Mouse (Mus musculus) liver, embryonic 12.5 days (tissue): ENCODE results near the gene Hnrnpul2. TPM values are rescaled to one million over a fixed set of nuclear protein-coding genes. Genes with fewer than 3 reads are reported as not detected.

ENCODE experiments used
- ATAC-seq: fragments of 200-750 bp; cut with Nextera tagmentation; 2 replicates; pipeline ENCODE4 v1.8.0; 2017; ENCODE audit warnings: moderate number of reproducible peaks, mild to moderate bottlenecking, moderate library complexity
- H3K27ac ChIP-seq: fragments of 300-500 bp; sonication (generic); 2 replicates; pipeline ENCODE4 v1.5.1; 2016; ENCODE audit warnings: mild to moderate bottlenecking
- H3K27me3 ChIP-seq: fragments of 300-500 bp; sonication (generic); replicated peaks from 2 replicates; pipeline ENCODE4 v1.6.1; 2016; ENCODE audit warnings: mild to moderate bottlenecking, moderate library complexity
- H3K36me3 ChIP-seq: fragments of 300-500 bp; sonication (generic); 2 replicates; pipeline ENCODE4 v1.6.1; 2016; ENCODE audit warnings: mild to moderate bottlenecking, moderate library complexity
- H3K4me1 ChIP-seq: fragments of 300-500 bp; sonication (generic); 2 replicates; pipeline ENCODE4 v1.6.1; 2016
- H3K4me2 ChIP-seq: fragments of 300-500 bp; sonication (generic); 2 replicates; pipeline ENCODE4 v1.6.1; 2016; ENCODE audit warnings: mild to moderate bottlenecking, moderate library complexity
- H3K4me3 ChIP-seq: fragments of 300-500 bp; sonication (generic); 2 replicates; pipeline ENCODE4 v1.5.1; 2016; ENCODE audit warnings: mild to moderate bottlenecking, moderate library complexity
- H3K9ac ChIP-seq: fragments of 300-500 bp; sonication (generic); 2 replicates; pipeline ENCODE4 v1.6.1; 2016; ENCODE audit warnings: mild to moderate bottlenecking, moderate library complexity
- H3K9me3 ChIP-seq: fragments of 300-500 bp; sonication (generic); replicated peaks from 2 replicates; pipeline ENCODE4 v1.6.1; 2016; ENCODE audit warnings: mild to moderate bottlenecking, moderate library complexity
- WGBS: fragments of 180-500 bp; shearing (Covaris S2); methylation state at CpG from one replicate; pipeline ENCODE4 v1.1.7; 2016; ENCODE audit not compliant: insufficient replicate concordance; 5-methylcytosine and 5-hydroxymethylcytosine counted together
- polyA plus RNA-seq: library from polyadenylated mRNA; unstranded; fragments of >200 nt; fragmentation: Nextera tagmentation; extraction: Ambion mirVana; gene quantifications from 2 replicates; pipeline ENCODE4 v1.2.1, GENCODE M21; 2016

The Hnrnpul2 gene
- polyA plus RNA-seq, 1 experiment from 2014 or later: 3.5 TPM

DNA sequence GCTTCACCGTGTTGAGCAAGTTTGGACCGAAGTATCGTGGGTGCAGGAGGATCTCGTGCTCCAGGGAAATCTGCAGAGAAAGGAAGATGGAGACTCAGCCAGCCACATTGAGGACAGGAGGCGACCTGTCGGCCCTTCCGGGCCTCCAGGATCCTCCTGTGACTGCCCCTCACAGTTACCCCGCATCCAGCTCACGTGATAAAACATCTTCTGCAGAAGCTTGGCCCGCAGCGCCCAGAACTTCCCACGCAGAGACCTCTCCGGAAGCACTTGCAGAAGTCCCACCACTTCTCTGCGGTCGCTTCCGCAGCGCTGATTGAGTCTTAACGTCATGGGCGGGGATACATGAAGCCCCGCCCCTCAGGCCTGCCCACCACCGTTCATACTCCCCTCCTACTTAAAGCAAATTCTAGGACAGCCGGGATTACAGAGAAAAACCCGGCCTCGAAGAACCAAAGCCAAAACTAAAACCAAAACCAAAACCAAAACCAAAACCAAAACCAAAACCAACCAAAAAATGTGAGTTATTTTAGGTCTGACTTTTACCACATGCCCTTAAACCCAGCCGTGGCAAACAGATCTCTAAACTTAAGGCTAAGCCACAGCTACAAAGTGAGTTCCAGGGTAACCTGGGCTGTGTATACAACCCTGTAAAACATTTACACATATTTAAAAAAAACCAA, 21.4 kb upstream of the Hnrnpul2 start, which contains the start of gene Polr2g:
TSS of gene Polr2g (minus strand) at position 314 of the 683 bp plus-strand sequence.
- peaks cover 40% of the 10 kb centered on the region for H3K4me1 ChIP-seq
- H3K9me3 ChIP-seq: peaks cover 4% of the 10 kb centered on the region; the same call in 1 of the 2 replicates
- peak within 1 kb of the TSS; percentile 72 for H3K27ac ChIP-seq
- H3K27me3 ChIP-seq: no peaks in the 10 kb centered on the region
- WGBS: under 1% methylated on average over 25 of the region's 25 CpGs
- H3K9ac ChIP-seq: peak within 1 kb of the TSS; percentile 74
- peak within 1 kb of the TSS; percentile 81 for H3K4me2 ChIP-seq
- ATAC-seq: peak; percentile 64
- peak within 1 kb of the TSS; percentile 76 for H3K4me3 ChIP-seq
- H3K36me3 ChIP-seq: peaks cover 30% of the 10 kb centered on the region

DNA sequence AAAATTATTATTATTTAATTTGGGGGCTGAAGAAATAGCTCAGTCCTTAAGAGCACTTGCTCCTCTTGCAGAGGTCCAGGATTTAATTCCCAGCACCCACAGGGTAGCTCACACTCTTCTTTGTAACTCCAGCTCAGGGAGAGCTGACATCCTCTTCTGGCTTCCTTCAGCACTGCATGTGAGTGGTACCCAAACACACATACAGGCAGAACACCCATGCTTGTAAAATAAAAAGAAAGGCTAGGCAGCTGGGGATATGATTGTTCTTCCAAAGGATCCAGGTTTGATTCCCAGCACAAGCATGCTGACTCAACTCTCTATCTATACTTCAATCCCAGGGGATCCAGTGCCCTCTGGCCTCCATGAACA, 20.9 kb upstream of the Hnrnpul2 start:
- no peaks in the 10 kb centered on the region for H3K9me3 ChIP-seq
- H3K36me3 ChIP-seq: peaks cover 25% of the 10 kb centered on the region
- H3K27me3 ChIP-seq: no peaks in the 10 kb centered on the region
- H3K4me3 ChIP-seq: peak overlapping the region; percentile 76
- H3K4me2 ChIP-seq: peak overlapping the region; percentile 81
- H3K4me1 ChIP-seq: peaks cover 45% of the 10 kb centered on the region
- H3K27ac ChIP-seq: no peak overlapping the region
- no peak for ATAC-seq
- peak overlapping the region; percentile 74; the same call in 1 of the 2 replicates for H3K9ac ChIP-seq

DNA sequence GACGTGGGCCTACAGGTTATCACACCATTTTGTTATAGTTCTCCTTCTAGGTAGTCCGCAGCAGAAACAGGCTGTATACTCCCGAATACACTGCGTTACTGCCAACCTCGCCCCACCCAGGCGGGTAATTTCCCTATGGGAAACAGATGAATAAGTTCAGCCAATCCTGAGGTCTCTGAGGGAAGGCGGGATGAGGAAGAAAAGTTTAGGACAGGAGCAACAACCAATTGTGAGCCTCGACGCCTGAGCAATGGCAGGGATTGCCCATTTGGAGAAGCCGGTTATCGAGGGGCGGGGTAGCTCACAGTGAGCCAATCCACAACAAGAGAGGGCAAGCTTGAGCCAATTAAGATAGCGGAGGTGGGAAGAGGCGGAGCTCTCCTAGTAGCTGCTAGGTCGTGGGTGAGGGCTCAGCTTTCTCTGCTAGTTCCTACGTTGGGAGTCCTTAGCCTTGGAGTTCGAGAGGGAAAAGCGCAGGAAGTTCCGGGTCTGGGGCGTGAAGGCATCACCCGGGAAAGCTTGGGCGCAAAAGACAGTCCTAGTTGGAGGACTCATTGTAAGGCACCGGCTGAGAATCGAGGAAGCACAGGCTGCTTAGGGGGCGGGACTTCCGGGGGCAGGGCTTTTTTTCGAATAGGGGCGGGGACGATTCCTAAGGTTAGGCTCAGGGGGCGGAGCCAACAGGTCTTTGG, 17.5 kb upstream of the Hnrnpul2 start, which contains the start of gene Zbtb3:
TSS of gene Zbtb3 (plus strand) at position 426 of the 692 bp plus-strand sequence.
- H3K27ac ChIP-seq: peak within 1 kb of the TSS; percentile 83
- peaks cover 41% of the 10 kb centered on the region for H3K4me1 ChIP-seq
- ATAC-seq: peak; percentile 96
- WGBS: under 1% methylated on average over 30 of the region's 30 CpGs
- peak within 1 kb of the TSS; percentile 81 for H3K4me2 ChIP-seq
- H3K36me3 ChIP-seq: peaks cover 24% of the 10 kb centered on the region
- H3K27me3 ChIP-seq: no peaks in the 10 kb centered on the region
- peak within 1 kb of the TSS; percentile 67 for H3K4me3 ChIP-seq
- no peaks in the 10 kb centered on the region for H3K9me3 ChIP-seq
- peak within 1 kb of the TSS; percentile 68 for H3K9ac ChIP-seq

DNA sequence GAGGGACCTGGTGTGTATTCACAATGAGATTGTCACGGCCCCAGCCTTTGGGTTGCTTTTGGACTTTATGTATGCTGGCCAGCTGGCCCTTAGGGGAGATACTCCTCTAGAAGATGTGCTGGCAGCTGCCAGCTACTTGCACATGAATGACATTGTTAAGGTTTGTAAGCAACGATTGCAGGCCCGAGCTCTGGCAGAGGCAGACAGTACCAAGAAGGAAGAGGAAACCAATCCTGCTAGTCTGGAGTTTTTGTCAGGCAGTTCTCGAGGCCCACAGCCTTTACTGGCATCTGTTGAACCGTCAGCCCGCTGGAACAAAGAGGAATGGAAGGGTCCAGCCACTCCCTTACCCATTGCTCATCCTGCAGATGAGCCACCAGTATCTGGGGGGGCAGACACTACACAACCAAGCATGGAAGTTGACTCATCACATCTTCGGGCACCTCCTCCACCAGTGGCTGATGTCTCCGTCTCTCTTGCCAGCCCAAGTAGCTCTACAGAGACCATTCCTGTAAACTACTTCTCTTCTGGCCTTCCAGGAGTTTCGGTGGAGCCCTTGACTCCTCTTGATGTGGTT, 16.5 kb upstream of the Hnrnpul2 start:
- Histone ChIP-seq H3K9ac (peak overlapping the region; percentile 34), H3K4me2 (peak overlapping the region; percentile 81), H3K4me3 (peak overlapping the region; percentile 67), H3K9me3 (no peaks in the 10 kb centered on the region), H3K27me3 (no peaks in the 10 kb centered on the region), H3K27ac (peak overlapping the region; percentile 78), H3K36me3 (peaks cover 34% of the 10 kb centered on the region), H3K4me1 (peaks cover 35% of the 10 kb centered on the region)
- no peak for ATAC-seq
- WGBS: 65% methylated on average over 9 of the region's 9 CpGs

DNA sequence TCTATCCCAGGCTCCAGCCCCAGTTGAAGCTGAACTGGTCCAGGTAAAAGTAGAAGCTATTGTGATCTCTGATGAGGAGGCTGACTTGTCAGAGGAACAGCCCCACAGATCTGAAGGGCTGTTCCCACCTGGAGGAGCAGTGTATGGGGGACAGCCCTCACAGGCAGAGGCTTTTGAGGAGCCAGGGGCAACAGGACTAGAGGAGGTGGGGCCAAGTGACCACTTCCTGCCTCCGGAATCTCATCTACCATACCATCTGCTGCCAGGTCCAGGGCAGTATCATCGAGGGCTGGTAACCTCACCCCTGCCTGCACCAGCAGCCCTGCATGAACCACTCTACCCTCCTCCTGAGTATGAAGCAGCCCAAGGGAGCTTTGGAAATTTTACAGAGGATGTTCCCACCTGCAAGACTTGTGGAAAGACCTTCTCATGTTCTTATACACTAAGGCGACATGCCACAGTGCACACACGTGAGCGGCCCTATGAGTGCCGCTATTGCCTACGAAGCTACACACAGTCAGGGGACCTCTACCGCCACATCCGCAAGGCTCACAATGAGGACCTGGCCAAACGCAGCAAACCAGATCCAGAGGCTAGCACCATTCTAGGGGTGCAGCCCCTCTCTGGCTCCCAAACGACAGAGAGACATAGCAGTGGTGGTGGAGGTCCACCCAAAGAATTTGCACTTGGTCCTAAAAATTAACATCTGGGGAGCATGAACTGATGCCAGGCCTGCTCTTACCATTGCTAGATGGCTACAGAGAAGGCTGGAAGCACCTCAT, 15.7 kb upstream of the Hnrnpul2 start:
- H3K36me3 ChIP-seq: peaks cover 42% of the 10 kb centered on the region
- H3K4me3 ChIP-seq: no peak overlapping the region
- no peaks in the 10 kb centered on the region for H3K27me3 ChIP-seq
- H3K27ac ChIP-seq: peak overlapping the region; percentile 78
- peak overlapping the region; percentile 81; the same call in 1 of the 2 replicates for H3K4me2 ChIP-seq
- no peaks in the 10 kb centered on the region for H3K9me3 ChIP-seq
- H3K4me1 ChIP-seq: peaks cover 30% of the 10 kb centered on the region
- ATAC-seq: no peak
- WGBS: 63% methylated on average over 11 of the region's 11 CpGs
- H3K9ac ChIP-seq: no peak overlapping the region

DNA sequence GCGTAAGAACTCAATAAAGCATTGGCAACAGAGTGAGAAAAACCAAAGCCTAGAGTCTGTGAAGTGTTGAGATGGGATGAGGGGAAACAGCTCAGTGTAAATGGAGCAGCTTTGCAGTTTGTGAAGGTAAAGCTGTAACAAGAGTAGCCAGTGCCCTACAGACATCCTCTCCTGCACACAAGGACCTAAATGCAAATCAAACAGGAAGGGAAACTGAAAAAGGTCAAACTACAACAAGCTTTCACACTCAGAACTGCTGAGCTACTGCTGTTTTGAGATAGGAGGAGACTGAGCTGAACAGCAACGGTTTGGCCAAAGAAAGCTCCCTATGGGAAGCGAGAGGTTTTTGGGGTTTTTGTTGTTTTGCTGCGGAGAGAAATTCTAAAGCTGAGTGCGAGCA, 13.0 kb upstream of the Hnrnpul2 start:
- Histone ChIP-seq H3K9ac (no peak overlapping the region), H3K36me3 (peaks cover 64% of the 10 kb centered on the region), H3K27me3 (no peaks in the 10 kb centered on the region), H3K4me2 (no peak overlapping the region), H3K9me3 (no peaks in the 10 kb centered on the region), H3K27ac (peak overlapping the region; percentile 12), H3K4me3 (no peak overlapping the region), H3K4me1 (peaks cover 21% of the 10 kb centered on the region)
- 87% methylated on average over 5 of the region's 5 CpGs for WGBS
- no peak for ATAC-seq

DNA sequence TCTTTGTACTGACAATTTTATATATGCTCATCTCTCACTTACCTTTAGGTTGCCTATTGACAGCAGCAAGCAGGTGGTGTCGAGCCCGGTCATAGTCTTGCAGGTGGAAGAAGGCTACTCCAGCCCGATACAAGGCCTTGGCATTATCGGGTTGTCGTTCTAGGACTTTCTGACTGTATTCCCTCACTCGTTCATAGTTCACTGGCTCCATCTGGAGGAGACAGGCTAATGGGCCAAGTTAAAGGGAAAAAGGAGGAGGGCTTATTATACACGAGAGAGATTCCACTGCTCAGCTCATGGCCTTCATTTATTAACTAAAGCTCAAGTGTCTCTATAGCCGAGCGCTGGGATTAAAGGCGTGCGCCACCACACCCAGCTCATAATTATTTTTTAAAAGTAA, 4.0 kb upstream of the Hnrnpul2 start:
- H3K9me3 ChIP-seq: no peaks in the 10 kb centered on the region
- no peaks in the 10 kb centered on the region for H3K27me3 ChIP-seq
- no peak overlapping the region for H3K4me3 ChIP-seq
- peak overlapping the region; percentile 12; the same call in 1 of the 2 replicates for H3K9ac ChIP-seq
- no peak for ATAC-seq
- H3K27ac ChIP-seq: no peak overlapping the region
- H3K4me2 ChIP-seq: no peak overlapping the region
- peaks cover 31% of the 10 kb centered on the region for H3K4me1 ChIP-seq
- 84% methylated on average over 11 of the region's 11 CpGs for WGBS
- peaks cover 64% of the 10 kb centered on the region for H3K36me3 ChIP-seq

DNA sequence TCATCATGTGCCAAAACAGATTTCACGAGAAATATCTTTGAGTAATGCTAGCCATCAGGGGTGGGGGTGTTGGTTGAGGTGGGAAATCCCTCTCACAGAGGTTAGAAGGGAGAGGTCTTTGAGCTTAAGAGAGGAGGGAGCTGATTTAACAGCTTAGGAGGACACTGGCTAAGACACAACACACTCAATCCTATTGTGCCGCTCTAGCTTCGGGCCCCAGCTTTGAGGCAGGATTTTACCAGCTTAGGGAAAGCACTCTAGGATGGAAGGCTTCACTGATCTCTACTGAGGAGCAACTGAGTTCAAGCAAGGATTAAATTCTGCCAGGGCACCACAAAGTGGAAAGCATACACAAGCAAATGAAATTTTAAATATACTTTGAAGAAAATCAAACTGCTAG, 2.8 kb upstream of the Hnrnpul2 start:
- H3K9me3 ChIP-seq: no peaks in the 10 kb centered on the region
- H3K36me3 ChIP-seq: peaks cover 55% of the 10 kb centered on the region
- 0 out of 2 replicates have a peak overlapping the region, but pooled peaks have one; percentile 1 for H3K27ac ChIP-seq
- H3K4me3 ChIP-seq: peak overlapping the region; percentile 100; the same call in 1 of the 2 replicates
- H3K4me1 ChIP-seq: peaks cover 34% of the 10 kb centered on the region
- WGBS: 74% methylated on average over 3 of the region's 3 CpGs
- no peak for ATAC-seq
- peak overlapping the region; percentile 14 for H3K9ac ChIP-seq
- H3K4me2 ChIP-seq: peak overlapping the region; percentile 84
- no peaks in the 10 kb centered on the region for H3K27me3 ChIP-seq

DNA sequence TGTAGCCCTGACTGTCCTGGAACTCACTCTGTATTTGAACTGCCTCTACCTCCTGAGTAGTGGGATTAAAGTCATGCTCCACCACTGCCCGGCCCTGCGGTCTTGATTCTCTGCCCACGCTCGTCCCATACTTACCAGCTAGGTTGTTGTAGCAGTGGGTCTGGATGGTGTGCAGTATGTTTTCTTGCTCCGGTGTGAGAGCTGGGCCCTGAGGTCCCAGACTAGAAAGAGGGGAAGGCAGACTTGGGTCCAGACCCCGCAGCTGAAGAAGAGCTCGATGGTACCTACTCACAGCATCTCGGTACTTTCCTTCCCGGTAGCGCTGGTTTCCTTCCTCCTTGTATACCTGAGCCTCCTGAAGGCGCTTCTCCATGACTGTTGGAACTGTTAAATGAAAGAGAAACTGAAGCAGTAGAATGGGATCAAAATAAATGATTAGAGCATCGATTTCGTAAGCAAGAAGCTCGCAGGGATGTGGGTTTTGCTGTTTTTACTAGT, 1.5 kb upstream of the Hnrnpul2 start:
- H3K27me3 ChIP-seq: no peaks in the 10 kb centered on the region
- WGBS: 14% methylated on average over 14 of the region's 14 CpGs
- ATAC-seq: no peak

DNA sequence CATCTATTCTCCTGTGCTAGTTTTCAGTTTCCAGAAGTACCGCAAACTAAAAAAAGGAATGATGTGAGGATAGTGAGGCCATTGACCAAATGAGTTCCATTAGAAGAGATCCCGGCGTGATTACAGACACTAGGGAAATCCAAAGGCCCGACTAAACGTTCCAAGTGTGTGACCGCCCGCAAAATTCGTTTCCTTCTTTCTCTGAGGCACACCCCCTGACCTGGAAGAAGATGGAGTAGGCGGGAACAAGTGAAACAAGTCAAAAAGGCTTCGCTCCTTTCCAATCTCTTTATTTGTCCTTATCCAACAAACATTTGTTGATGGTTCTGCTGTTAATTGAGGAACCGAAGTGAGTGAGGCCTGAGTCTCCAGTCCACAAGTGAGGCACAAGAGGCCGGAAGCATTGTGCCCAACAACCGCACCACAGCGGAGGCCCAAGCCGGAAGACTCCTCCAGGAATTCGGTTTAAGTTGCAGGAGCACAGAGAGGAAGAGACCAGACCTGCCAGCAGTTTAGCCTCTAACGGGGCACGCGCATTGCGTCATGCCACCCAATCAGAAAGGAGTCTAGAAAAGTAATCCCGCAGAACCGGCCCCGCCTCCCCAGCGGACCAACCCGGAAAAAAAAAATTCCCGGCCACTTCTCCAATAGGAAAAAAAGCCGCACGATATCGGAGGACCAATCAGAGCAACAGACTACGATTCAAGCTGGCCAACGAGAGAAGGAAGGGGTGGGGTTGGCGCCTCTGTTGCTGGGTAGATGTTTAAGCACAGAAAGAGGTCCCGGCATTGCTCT, 812 bp upstream of the Hnrnpul2 start, which contains the start of gene Ttc9c:
TSS of gene Ttc9c (minus strand) at position 533 of the 795 bp plus-strand sequence.
- Histone ChIP-seq H3K36me3 (peaks cover 55% of the 10 kb centered on the region), H3K4me3 (peak within 1 kb of the TSS; percentile 100), H3K4me2 (peak within 1 kb of the TSS; percentile 84), H3K27me3 (no peaks in the 10 kb centered on the region), H3K4me1 (peaks cover 47% of the 10 kb centered on the region), H3K27ac (peak within 1 kb of the TSS; percentile 100), H3K9ac (peak within 1 kb of the TSS; percentile 99), H3K9me3 (no peaks in the 10 kb centered on the region)
- WGBS: 1% methylated on average over 33 of the region's 33 CpGs
- ATAC-seq: peak; percentile 81

More for the DNA sequence above, 1.5 kb upstream of the Hnrnpul2 start:
- Histone ChIP-seq H3K27ac (peak overlapping the region; percentile 100), H3K4me2 (peak overlapping the region; percentile 84), H3K9ac (peak overlapping the region; percentile 99), H3K4me1 (peaks cover 47% of the 10 kb centered on the region), H3K9me3 (no peaks in the 10 kb centered on the region), H3K36me3 (peaks cover 55% of the 10 kb centered on the region), H3K4me3 (peak overlapping the region; percentile 100)
